Comparison of ENCODE assay signal across 15 mouse cellular contexts in genomic region chr2:24806143-24806542, GRCm38 (mm10). TPM values are rescaled to one million over a fixed set of nuclear protein-coding genes. Genes with fewer than 3 reads are reported as not detected.
DNase-seq lines count a peak whose midpoint lies in the region; ATAC-seq lines count a peak whose summit lies in the region.
"Had no signal": no experiment of that assay in that cellular context is flagged by ENCODE, and none has a peak within 500 bp of the region (broad histone marks: within the 10 kb centered on the region; RNA-seq: fewer than 3 reads in every experiment).

No protein-coding gene starts in this region.

- no peaks in the 10 kb centered on the region for H3K27me3 ChIP-seq in neural tube, embryonic 15.5 days (replicated peaks)
- H3K27me3 ChIP-seq: CH12.LX; limb, embryonic 12.5 days had no signal

- H3K4me1 ChIP-seq in neural tube, embryonic 15.5 days, result no peaks in the 10 kb centered on the region
- H3K4me1 ChIP-seq: hindbrain, embryonic 10.5 days; limb, embryonic 12.5 days had no signal

- no peak for ATAC-seq in neural tube, embryonic 15.5 days (ENCODE audit: low FRiP score)

- 87% methylated on average over 6 of the region's 6 CpGs for WGBS in neural tube, embryonic 15.5 days

- H3K36me3 ChIP-seq in neural tube, embryonic 15.5 days, result peaks cover 79% of the 10 kb centered on the region

- DNase-seq in layer of hippocampus, postnatal 14 days (ENCODE audit: low spot score in 2 of 2), result peak; percentile 12 to 16
- no peak for DNase-seq in layer of hippocampus, postnatal 25 days (ENCODE audit: extremely low spot score in 1 of 2, low spot score in 1 of 2)
- DNase-seq in cerebellum, adult 9-11 months, result peak; percentile 35
- DNase-seq in heart, adult 9 months (ENCODE audit: low spot score in 2 of 2), result peak; percentile 69 to 70
- peak; percentile 11 for DNase-seq in right cerebral cortex, postnatal 25 days
- DNase-seq in spleen, adult 18-20 months, result no peak
- DNase-seq in kidney, adult 9 months, result no peak
- DNase-seq: kidney, postnatal 14 days had no signal

- H3K27ac ChIP-seq in neural tube, embryonic 15.5 days (replicated peaks), result no peak overlapping the region
- H3K27ac ChIP-seq: hindbrain, embryonic 10.5 days; limb, embryonic 12.5 days; macrophage had no signal

- no peak overlapping the region for H3K4me3 ChIP-seq in neural tube, embryonic 15.5 days (replicated peaks)
- H3K4me3 ChIP-seq: erythroblast, embryonic 14.5 days; hindbrain, embryonic 10.5 days; limb, embryonic 12.5 days had no signal

- no peaks in the 10 kb centered on the region for H3K9me3 ChIP-seq in neural tube, embryonic 15.5 days (replicated peaks)
- H3K9me3 ChIP-seq: hindbrain, embryonic 10.5 days; limb, embryonic 12.5 days had no signal

- no peak overlapping the region for H3K4me2 ChIP-seq in neural tube, embryonic 15.5 days
- H3K4me2 ChIP-seq: limb, embryonic 12.5 days had no signal

- no peak overlapping the region for H3K9ac ChIP-seq in neural tube, embryonic 15.5 days (replicated peaks)
- H3K9ac ChIP-seq: limb, embryonic 12.5 days had no signal

RNA-seq across cellular contexts. Expression of gene Cacna1b, which starts 43.2 kb away (rescaled TPM):
- total RNA-seq in layer of hippocampus, postnatal 14 days (2021), result 100 to 1,000 TPM in 1 of 2 experiments, 10 to 100 TPM in 1; 94.8 to 105 TPM
- total RNA-seq in layer of hippocampus, postnatal 25 days (2021), result 10 to 100 TPM; 72.4 to 84.0 TPM
- 13.9 and 16.0 TPM in 2 replicates for polyA plus RNA-seq in neural tube, embryonic 15.5 days (2015; fragmentation: Nextera tagmentation; extraction: Ambion mirVana)
- total RNA-seq: monocyte, adult 5-6 weeks had no signal

Comparison
In these comparisons a context has a peak if more than half of its experiments do, and no peak if none do; other contexts are left out.
1. DNase-seq: peak in layer of hippocampus, postnatal 14 days (2 of 2), cerebellum, adult 9-11 months (single experiment), heart, adult 9 months (2 of 2) and right cerebral cortex, postnatal 25 days (single experiment); none in layer of hippocampus, postnatal 25 days (0 of 2), spleen, adult 18-20 months (0 of 2) and kidney, adult 9 months (single experiment).